Mouse (Mus musculus) frontal cortex, adult 2 months (tissue): Measurements from ENCODE around the gene Klhl20. TPM values are rescaled to one million over a fixed set of nuclear protein-coding genes. Genes with fewer than 3 reads are reported as not detected.

ENCODE experiments used
- DNase-seq, 2 experiments: peaks; one replicate each; pipeline ENCODE4 v3.0.0; 2022; ENCODE audit warnings: low spot score in 1 of 2; ENCODE audit errors: extremely low spot score in 1 of 2
- polyA plus RNA-seq: library from polyadenylated mRNA; depleted of rRNA; stranded (reverse); fragments of >200 nt; gene quantifications from 2 replicates; pipeline ENCODE4 v1.2.3, GENCODE M21; 2012; rRNA removed

The Klhl20 gene
- polyA plus RNA-seq, 1 experiment, result 15.1 TPM

- DNase-seq, result no peak
These were observed 55.1 kb downstream of the Klhl20 start for GRCm38 (mm10) chr1:161076238-161076637.

DNA sequence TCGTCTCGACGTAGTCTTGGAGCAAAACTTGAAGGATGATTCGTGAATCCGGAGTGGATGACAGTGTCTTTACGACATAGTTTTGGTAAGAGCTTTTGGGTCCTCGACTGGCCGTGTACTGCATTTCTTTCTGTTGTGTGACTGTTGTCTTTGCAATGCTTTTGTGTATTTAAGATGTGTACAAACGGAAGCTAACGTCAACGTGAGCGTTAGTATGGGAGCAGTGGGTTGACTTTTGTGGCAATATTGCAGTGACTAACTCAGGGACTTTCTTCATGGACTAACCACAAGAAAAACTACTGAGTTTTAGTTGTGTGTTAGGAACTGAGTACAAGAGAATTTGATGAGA, 60.1 kb downstream of the Klhl20 start:
- no peak for DNase-seq

- peak; percentile 95 to 99 for DNase-seq
These were observed 60.7 kb downstream of the Klhl20 start, which contains the start of the genes Dars2 and Cenpl for GRCm38 (mm10) chr1:161070352-161071271. Gene Dars2 (minus strand): TSS chr1:161070658. Gene Cenpl (plus strand): TSS chr1:161070713.

DNA sequence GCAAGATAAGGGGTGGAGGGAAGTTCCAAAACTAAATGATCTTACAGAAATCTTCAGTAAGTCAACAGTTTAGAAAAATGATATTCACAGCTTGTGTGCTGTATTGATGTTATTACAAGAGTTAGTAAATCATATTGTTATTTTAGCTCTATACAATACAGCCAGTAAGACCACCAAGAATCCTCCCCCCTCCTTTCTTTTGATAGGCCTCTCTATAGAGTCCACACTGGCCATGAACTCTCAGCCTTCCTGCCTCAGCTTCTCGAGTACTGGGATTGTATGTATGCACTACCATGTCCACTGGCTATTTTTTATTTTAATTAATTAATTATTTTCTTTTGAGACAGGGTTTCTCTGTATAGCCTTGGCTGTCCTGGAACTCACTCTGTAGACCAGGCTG, 68.0 kb downstream of the Klhl20 start:
- DNase-seq, result no peak

DNA sequence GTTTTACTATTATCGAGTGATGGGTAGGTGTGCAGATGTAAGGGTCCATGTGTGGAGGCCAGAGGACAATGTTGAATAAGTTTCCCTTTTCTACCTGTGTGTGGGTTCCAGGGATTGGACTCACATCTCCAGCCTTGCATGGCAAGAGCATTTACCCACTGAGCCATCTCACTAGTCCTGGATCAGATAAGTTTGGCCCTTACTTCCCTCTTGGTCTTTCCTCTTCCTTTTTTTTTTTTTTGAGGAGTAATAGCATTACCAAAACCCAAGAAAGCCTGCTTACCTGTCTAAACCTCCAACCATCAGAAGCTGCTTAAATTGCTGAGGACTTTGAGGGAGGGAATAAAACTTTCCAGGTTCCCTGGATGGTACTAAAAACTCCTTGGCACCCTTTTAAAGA, 74.1 kb downstream of the Klhl20 start:
- no peak for DNase-seq

DNA sequence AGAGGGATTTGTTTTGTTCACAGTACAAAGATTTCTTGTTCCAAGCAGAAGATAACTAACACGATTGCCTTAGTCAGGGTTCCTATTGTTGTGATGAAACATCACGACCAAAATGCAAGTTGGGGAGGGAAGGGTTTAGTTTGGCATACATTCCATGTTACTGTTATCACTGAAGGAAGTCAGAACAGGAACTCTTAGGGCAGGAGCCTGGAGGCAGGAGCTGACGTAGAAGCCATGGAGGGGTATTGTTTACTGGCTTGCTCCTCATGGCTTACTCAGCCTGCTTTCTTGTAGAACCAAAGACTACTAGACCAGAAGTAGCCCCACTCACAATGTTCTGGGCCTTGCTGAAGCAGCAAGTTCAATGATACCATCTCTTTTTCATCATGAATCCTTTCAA, 84.3 kb downstream of the Klhl20 start:
- no peak for DNase-seq

GRCm38 (mm10) chr1:161041261-161042020, 89.9 kb downstream of the Klhl20 start:
- no peak for DNase-seq

GRCm38 (mm10) chr1:161040855-161041254, 90.5 kb downstream of the Klhl20 start:
- no peak for DNase-seq

- no peak for DNase-seq
These were observed 90.9 kb downstream of the Klhl20 start for GRCm38 (mm10) chr1:161040426-161040770.

DNA sequence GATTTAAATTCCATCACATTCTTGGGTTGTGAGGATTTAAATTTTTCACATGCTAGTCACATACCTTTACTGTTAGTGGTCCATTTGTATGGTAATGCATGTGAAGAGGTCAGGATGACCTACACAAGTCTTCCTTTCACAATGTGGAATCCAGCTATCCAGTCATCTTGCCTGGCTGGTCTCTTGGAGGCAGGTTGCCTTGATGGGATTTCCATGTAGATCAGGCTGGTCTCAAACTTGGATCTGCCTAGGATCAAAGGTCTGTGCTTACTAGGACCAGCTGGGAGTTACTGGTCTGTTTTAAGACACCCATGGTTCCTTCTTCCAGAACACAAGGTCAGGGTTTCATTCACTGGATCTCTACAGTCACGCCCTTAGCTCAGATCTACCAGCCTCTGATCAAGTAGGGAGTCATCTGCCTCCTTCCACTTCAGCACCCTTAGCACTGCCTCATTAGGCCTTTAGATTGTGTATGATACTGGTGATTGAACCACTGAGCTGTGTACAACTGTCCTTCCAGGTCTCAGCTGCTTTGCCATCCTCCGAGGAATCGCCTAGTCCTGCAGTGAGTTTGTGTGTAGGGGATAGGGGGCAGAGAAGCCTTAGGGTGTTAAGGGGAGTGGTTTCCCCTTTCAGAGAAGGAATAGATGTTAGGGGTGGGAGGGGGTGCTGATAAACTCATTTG, 91.4 kb downstream of the Klhl20 start:
- peak in 1 of 2 experiments; percentile 11 for DNase-seq

DNA sequence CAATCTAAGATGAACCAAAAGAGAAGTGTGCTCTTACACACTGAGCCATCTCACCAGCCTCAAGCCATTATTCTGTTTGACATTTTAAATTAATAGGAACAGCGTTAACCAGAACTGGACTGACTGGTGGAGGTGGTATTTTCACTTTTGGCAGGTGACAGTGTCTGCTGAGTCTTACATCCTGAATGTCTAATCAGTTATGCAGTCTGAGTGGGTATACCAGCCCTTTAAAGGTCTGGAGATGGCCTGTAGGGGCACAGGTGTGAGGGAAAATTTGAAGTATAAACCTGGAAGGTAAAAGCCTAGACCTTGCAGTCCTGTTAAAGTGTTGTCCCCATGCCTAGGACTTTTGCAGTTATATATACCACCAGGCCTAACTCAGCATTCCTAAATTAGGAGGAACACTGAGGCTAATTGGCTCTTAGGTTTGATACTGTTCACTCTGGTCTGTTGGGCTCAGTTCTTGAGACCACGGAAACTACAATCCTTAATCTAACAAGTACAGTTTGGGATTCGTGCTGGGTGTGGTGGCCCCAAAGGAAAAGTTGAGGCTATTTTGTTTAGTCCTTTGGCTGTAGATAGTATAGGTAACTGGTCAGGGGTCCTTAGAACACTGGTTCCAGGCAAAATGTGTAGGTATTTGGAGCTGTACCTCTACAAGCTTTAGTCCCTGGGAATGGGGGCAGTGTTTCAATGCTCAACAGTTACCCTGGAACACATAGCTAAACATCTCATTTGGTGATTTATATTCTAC, 92.2 kb downstream of the Klhl20 start:
- DNase-seq, result no peak

Other genes starting within 250 kb of the Klhl20 start
- 10.6 and 11.2 TPM in 2 replicates for gene Rc3h1, start 225.1 kb downstream of the Klhl20 start, polyA plus RNA-seq
- 0.15 and 0.24 TPM in 2 replicates for gene Serpinc1, start 152.9 kb downstream of the Klhl20 start, polyA plus RNA-seq
- 5.4 TPM in 2 replicates for gene Zbtb37, start 96.7 kb downstream of the Klhl20 start, polyA plus RNA-seq
- 20.8 and 22.9 TPM in 2 replicates for gene Dars2, start 60.9 kb downstream of the Klhl20 start, polyA plus RNA-seq
- gene Cenpl, start 60.8 kb downstream of the Klhl20 start, polyA plus RNA-seq, result 1.9 TPM in 2 replicates
- gene Ankrd45, start 11.2 kb upstream of the Klhl20 start, polyA plus RNA-seq, result 54.9 and 55.8 TPM in 2 replicates
- gene Tex50, start 27.8 kb upstream of the Klhl20 start, polyA plus RNA-seq, result not detected in 2 replicates
- 404 and 494 TPM in 2 replicates for gene Prdx6, start 119.7 kb upstream of the Klhl20 start, polyA plus RNA-seq